Mouse (Mus musculus) lung, postnatal 25 days (tissue): ENCODE results near the gene Apon.
A peak's percentile ranks its signal among the peaks of the same experiment; 100 is the strongest.
"Not testable (repeated sequence)": the region's sequence is repeated elsewhere in the genome, so short reads cannot be mapped to it uniquely, and the experiment has no call there.

Experiments used
- DNase-seq: peaks from one replicate; pipeline ENCODE4 v3.0.0; 2022; ENCODE audit warnings: low spot score

Gene Apon

GRCm38 (mm10) chr10:128232420-128232985 is 21.4 kb upstream of the Apon start:
- DNase-seq, result peak; percentile 82

DNA sequence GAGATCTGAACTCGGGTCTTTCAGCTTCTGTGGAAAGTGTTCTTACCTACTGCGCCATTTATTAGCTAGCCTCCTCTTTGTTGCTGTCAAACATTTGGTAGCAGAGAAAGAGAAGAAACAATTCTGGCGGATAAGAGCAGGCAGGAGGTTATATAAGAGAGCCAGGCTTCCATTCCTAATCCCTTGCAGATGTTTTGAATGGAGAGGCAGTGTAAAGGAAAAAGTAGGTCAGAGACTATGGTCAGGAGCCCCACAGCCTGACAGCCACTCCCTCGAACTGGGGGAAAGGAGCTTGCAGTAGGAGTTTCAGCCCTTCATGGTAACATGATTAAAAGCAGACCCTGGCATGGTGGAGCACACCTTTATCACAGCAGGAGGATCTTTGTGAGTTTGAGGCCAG is 17.6 kb upstream of the Apon start:
- no peak for DNase-seq

DNA sequence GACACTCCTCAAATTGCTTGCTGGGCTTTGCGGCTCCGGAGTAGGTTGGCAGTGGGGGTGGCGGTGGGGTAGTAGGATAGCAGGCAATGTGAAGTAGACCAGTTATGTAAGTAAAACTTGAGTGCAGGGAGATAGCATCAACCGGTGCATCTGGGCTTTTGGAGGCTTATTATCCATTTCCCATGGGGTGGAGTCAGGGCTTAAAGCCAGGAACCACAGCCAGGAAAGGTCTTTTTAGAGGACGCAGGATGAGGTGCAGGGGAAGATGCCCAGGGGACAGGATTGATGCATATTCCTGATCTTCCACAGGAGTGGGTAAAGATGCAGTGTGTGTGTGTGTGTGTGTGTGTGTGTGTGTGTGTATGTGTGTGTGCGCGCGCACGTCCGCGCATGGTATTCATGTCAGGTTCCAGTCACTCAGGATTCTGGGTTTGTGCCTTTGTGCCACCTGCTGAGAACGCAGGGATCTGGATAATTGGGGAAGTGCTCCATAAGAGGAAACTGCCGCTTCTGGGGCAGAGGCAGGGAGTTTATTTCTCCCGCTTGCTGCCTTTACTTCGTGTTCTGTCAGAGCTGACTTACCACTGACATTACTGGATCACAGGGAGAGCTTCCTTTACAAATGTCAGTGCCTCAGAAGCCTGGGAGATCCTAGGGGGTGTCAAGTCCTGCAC is 16.0 kb upstream of the Apon start:
- DNase-seq, result no peak

- DNase-seq, result no peak
Observed at GRCm38 (mm10) chr10:128239140-128239539, 14.8 kb upstream of the Apon start.

- DNase-seq, result no peak
Observed at GRCm38 (mm10) chr10:128240131-128240530, 13.8 kb upstream of the Apon start.

DNA sequence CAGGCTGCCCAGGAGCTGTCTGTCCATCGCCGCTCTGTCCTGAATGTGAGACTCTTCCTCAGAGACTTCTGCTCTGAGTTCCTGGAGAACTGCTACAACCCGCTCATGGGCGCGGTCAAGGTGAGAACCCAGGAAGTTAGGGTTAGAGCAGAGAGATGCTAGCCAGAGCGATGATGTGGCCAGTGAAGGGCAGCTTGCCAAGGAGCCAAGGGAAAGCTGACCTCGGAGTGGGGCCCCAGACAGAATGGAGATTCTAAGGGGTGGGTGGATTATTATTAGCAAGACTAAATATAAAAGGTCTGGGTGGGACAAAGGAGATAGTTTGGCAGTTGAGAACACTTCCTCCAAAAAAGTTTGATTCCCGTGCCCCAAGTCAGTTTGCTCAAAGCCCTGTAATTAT is 10.6 kb upstream of the Apon start:
- no peak for DNase-seq

GRCm38 (mm10) chr10:128244121-128244520 is 9.8 kb upstream of the Apon start:
- DNase-seq, result no peak

DNA sequence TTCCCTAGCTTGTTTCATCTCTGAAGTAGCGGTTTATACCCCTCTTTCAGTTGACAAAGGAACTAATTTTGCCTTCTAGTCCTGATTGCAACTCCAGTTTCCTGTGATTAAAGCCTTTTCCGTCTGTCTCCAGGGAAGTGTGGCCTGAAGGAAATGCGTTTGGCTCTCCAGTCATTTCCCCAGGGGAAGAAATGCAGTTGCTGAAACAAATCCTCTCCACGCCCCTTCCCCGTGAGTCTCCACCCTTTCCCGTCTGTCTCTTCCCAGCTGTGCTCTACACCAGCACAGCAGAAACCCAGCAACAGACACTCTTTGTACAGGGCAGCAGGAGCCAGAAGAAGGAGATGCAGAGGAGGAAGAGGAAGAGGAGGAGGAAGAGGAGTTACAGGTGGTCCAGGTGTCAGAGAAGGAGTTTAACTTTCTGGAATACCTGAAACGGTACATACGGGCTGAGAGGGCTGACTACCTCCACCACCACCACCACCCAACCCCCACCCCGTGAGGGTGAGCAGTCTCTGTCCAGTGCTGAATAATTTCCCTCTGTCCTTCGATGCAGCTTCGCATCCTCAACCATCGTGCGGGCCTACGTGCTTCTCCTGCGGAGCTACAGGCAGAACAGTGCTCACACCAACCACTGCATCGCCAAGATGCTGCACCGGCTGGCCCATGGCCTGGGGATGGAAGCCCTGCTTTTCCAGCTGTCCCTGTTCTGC is 6.7 kb upstream of the Apon start:
- DNase-seq, result peak; percentile 69

DNA sequence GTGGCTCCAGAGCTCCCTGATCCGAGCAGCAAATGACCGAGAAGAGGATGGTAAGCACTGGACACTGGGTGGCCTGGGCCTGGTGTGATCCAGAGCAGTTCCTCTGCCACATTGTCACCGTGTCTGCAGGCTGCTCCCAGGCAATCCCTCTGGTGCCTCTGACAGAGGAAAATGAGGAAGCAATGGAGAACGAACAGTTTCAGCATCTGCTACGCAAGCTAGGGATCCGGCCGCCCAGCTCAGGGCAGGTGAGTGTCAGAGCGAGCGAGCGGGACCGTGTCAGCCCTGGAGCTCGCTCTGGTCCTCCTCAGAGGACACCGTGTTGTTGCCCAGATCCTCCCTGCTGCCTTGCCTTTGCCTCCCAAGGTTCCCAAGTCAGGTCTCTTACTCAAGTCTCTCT is 3.3 kb upstream of the Apon start:
- DNase-seq, result no peak

- no peak for DNase-seq
Observed at GRCm38 (mm10) chr10:128255925-128256324, 2.0 kb downstream of the Apon start.

- no peak for DNase-seq
Observed at GRCm38 (mm10) chr10:128256328-128256727, 2.4 kb downstream of the Apon start.

DNA sequence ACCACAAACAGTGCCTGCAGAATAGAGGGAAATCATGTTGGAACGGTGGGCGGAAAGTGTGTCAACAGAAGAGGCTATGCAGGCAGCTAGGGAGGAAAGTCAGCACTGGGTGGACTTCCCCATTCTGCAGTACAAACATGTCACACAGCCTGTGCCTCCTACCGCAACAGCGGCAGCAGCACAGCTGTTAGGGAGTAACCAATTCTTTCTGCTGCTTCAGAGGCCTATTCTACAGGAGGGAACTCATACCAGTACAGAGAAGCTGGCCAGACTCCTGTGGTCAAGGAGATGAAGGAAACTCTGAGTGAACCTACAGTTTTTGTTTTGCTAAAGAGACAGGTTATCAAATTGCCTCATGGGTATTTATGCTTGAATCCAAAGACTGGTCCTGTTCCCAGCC is 5.1 kb downstream of the Apon start:
- peak; percentile 42 for DNase-seq

DNA sequence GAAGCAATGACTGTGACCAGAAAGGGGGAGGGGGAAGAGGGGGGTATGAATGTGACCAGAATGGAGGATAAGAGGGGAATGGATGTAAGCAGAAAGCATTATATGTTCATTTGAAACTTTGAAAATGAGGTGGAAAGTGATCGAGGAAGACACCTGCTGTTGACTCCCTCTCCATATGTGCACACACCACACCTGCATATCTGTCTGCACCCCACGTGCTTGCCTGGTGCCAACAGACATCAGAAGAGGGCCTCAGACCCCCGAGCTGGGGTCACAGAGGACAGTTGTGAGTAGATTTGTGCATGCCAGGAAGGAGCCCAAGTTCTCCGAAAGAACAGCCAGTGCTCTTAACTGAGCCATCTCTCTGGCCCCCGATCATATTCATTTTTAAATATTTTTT is 6.0 kb downstream of the Apon start:
- DNase-seq, result no peak

DNA sequence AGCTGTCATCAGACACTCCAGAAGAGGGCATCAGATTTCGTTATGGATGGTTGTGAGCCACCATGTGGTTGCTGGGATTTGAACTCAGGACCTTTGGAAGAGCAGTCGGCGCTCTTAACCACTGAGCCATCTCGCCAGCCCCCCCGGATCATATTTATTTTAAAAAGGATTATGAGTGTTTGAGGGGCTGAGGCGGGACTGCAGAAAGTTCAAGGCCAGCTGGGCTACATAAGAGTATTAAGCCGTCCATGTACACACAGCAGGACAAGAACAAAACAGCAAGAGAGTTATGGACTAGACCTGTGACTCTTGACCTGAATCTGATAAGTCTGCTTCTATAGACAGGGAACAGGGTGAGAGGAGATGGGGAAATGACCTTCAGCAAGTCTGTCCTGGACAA is 6.5 kb downstream of the Apon start:
- not testable (repeated sequence) for DNase-seq

DNA sequence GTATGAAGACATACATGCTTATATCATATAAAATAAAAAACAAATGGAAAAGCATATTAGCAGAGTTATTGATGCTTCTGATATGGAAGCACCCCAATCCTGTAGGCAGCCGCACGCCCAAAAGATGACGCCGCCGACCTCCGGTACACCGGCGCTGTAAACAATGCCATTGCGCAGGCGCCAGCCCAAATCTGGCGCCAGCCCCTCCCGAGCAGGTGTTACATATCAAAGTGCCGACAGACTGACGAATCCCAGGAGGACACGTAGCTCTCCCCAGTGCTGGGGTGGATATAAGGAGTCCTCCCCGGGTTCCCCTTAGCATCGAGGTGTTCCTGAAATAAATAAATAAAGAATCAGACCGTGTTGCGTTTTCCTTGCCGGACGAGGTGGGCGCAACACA is 8.4 kb downstream of the Apon start:
- no peak for DNase-seq

GRCm38 (mm10) chr10:128263393-128264310 is 9.8 kb downstream of the Apon start:
- DNase-seq, result no peak

- DNase-seq, result no peak
Observed at GRCm38 (mm10) chr10:128268371-128268770, 14.5 kb downstream of the Apon start, which contains the start of gene Apof. Gene Apof, plus strand, starts transcription at chr10:128268671.

DNA sequence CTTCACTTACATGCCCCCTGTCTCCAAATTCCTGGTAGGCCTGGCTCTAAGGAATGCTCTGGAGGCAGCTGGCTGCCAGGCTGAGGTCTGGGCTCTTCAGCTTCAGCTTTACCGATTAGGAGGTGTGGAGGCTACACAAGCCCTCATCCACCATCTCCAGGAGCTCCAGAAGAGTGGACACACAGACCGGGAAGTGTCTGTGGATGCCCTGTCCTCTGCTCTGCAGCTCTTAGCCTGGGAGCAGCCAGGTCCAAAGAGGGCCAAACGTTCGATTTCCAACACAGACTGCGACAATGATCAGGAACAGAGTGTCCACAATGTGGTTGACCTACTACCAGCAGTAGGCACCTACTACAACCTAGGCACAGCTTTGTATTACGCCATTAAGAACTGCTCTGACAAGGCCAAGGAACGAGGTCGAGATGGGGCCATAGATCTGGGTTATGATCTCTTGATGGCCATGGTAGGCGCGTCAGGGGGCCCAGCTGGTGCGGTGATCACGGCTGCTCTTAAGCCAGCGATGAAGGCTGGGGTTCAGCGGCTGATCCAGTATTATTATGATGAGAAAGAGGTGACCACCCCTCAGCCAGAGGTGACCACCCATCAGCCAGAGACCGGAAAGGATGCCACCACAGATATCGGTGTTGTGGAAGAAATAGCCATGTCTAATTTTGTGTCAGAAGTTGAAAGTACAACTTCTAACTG is 15.5 kb downstream of the Apon start:
- no peak for DNase-seq

DNA sequence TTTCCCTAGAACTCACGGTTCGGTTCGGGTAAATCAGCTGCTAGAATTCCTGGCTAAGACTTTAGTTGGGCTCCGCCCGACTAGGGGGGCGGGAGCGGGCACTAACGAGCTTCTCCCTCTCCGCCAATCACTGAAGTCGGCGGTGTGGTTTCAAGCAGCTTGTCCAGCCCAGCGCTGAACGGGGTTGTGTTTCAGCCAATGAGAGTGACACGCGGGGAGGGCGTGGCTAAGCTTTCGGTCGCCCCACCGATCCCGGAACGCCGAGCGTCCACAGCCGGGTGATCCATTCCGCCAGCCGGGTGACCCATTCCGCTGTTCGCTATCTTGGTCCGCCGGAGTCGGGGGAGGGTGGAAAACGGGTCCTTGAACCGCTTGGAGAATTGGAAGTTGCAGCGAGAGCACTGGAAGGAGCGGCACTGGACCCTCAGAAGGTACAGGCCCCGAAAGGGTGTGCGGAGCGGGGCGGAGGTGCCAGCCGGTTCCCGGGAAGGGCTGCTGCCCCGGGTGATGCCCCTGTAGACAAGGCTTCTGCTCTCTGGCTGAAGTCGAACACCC is 16.5 kb downstream of the Apon start, which contains the start of gene Stat2:
Stat2 (plus strand) TSS at position 273 of the 555 bp plus-strand sequence.
- peak; percentile 99 for DNase-seq

DNA sequence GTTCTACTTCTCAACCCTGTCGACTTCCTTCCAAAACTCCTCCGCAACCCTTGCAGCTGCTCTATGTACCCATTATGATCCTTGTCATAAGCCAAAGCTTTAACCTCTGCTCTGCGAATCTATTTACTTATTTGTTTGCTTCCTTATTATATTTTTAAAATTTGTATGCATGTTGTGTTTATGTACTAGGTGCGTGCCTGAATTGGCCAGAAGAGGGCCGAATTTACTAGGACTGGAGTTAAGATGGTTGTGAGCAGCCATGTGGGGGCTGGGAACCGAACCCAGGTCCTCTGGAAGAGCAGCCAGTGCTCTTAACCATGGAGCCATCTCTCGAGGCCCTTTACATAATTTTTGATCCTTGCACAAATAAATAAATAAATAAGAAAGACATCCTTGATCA is 17.0 kb downstream of the Apon start:
- no peak for DNase-seq

DNA sequence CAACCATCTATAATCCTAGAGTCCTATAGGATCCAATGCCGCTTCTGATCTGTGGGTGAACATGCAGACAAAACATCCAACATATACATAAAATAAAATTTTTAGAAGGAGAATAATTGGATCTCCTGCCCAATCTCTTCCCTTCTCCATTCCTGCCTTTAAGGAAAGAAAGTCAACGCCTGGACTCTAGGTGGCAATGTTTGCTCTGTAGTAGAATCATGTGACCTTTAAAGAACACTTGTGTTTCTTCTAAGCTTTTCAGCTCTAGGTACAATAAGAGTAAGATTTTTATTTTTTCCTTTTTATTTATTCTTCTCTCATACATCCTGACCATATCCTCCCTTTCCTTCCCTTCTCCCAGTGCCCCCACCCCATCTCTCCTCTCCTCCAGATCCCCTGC is 18.0 kb downstream of the Apon start:
- peak; percentile 30 for DNase-seq
